Mouse (Mus musculus) megakaryocyte, adult 5-6 weeks (primary cell): ENCODE results near the gene Gsta4. TPM values are rescaled to one million over a fixed set of nuclear protein-coding genes. Genes with fewer than 3 reads are reported as not detected.
"Not testable (repeated sequence)": the region's sequence is repeated elsewhere in the genome, so short reads cannot be mapped to it uniquely, and the experiment has no call there.

Experiments
- ATAC-seq: 2 replicates; pipeline ENCODE4 v1.8.0; 2016; ENCODE audit warnings: mild to moderate bottlenecking, inconsistent platforms; ENCODE audit not compliant: poor library complexity, severe bottlenecking
- total RNA-seq, 2 experiments: library from RNA; stranded (forward) in 1 of 2; stranded (reverse) in 1 of 2; fragments of 153-499, 151-499 nt in 1 of 2; fragments of 221-1000, 200-1000 nt in 1 of 2; gene quantifications; 2 replicates each; pipeline versions ENCODE4 v1.2.3 to v1.2.4; 2015 to 2017

Gsta4 gene
- total RNA-seq, 2 experiments from 2014 or later = not detected

GRCm38 (mm10) chr9:78228122-78228521 is 45.5 kb downstream of the Gsta4 start:
- ATAC-seq = peak; percentile 69

GRCm38 (mm10) chr9:78229658-78230057 is 47.1 kb downstream of the Gsta4 start:
- not testable (repeated sequence) for ATAC-seq

- ATAC-seq = not testable (repeated sequence)
Observed at GRCm38 (mm10) chr9:78230461-78230860, 47.9 kb downstream of the Gsta4 start, which contains the start of gene Gsta1. Gene Gsta1 (plus strand): TSS chr9:78230656.

GRCm38 (mm10) chr9:78233121-78233695 is 50.6 kb downstream of the Gsta4 start:
- peak; percentile 75 for ATAC-seq

GRCm38 (mm10) chr9:78255683-78256470 is 73.3 kb downstream of the Gsta4 start:
- not testable (repeated sequence) for ATAC-seq

- ATAC-seq = not testable (repeated sequence)
Observed at GRCm38 (mm10) chr9:78256914-78257313, 74.3 kb downstream of the Gsta4 start, which contains the start of gene Gm3776. Gene Gm3776 (plus strand): TSS chr9:78257129.

Other genes starting within 250 kb of the Gsta4 start
- gene Gcm1, start 130.8 kb upstream of the Gsta4 start, total RNA-seq (2015) = not detected in 2 replicates
- gene Gcm1, start 130.8 kb upstream of the Gsta4 start, total RNA-seq (2017) = not detected in 2 replicates
- 40.3 and 50.5 TPM in 2 replicates for gene Fbxo9, start 73.7 kb upstream of the Gsta4 start, total RNA-seq (2015)
- 43.8 and 49.2 TPM in 2 replicates for gene Fbxo9, start 73.7 kb upstream of the Gsta4 start, total RNA-seq (2017)
- 3.4 and 6.2 TPM in 2 replicates for gene Ick, start 73.6 kb upstream of the Gsta4 start, total RNA-seq (2015)
- gene Ick, start 73.6 kb upstream of the Gsta4 start, total RNA-seq (2017) = 2.5 and 8.0 TPM in 2 replicates
- not detected in 2 replicates for gene Gsta1, start 47.9 kb downstream of the Gsta4 start, total RNA-seq (2015)
- not detected in 2 replicates for gene Gsta1, start 47.9 kb downstream of the Gsta4 start, total RNA-seq (2017)
- gene Gm3776, start 74.4 kb downstream of the Gsta4 start, total RNA-seq (2015) = not detected in 2 replicates
- not detected in 2 replicates for gene Gm3776, start 74.4 kb downstream of the Gsta4 start, total RNA-seq (2017)
- gene Gm10639, start 107.1 kb downstream of the Gsta4 start, total RNA-seq (2015) = not detected in 2 replicates
- gene Gm10639, start 107.1 kb downstream of the Gsta4 start, total RNA-seq (2017) = not detected in 2 replicates
- gene Omt2a, start 132.0 kb downstream of the Gsta4 start, total RNA-seq (2015) = not detected in 2 replicates
- not detected in 2 replicates for gene Omt2a, start 132.0 kb downstream of the Gsta4 start, total RNA-seq (2017)
- not detected in 2 replicates for gene Omt2b, start 144.8 kb downstream of the Gsta4 start, total RNA-seq (2015)
- not detected in 2 replicates for gene Omt2b, start 144.8 kb downstream of the Gsta4 start, total RNA-seq (2017)
- not detected in 2 replicates for gene Gsta2, start 173.0 kb downstream of the Gsta4 start, total RNA-seq (2015)
- not detected in 2 replicates for gene Gsta2, start 173.0 kb downstream of the Gsta4 start, total RNA-seq (2017)
- not detected in 2 replicates for gene Dppa5a, start 185.4 kb downstream of the Gsta4 start, total RNA-seq (2015)
- gene Dppa5a, start 185.4 kb downstream of the Gsta4 start, total RNA-seq (2017) = not detected in 2 replicates
- gene Ooep, start 196.0 kb downstream of the Gsta4 start, total RNA-seq (2015) = not detected in 2 replicates
- not detected in 2 replicates for gene Ooep, start 196.0 kb downstream of the Gsta4 start, total RNA-seq (2017)
- gene Ddx43, start 213.0 kb downstream of the Gsta4 start, total RNA-seq (2015) = 0.39 TPM in 1 of 2 replicates, not detected in the other
- gene Ddx43, start 213.0 kb downstream of the Gsta4 start, total RNA-seq (2017) = 0.08 TPM in 1 of 2 replicates, not detected in the other